Mouse (Mus musculus) liver, embryonic 14.5 days (tissue): ENCODE measurements at regions not wholly inside any gene's neighbourhood (a gene's known extent, or its start where the extent isn't known, plus 50 kb on each side); places are given as distances from the start of the nearest gene placed in this dataset.

Experiments used
- ATAC-seq: fragments of 200-750 bp; cut with Nextera tagmentation; 2 replicates; pipeline ENCODE4 v1.8.0; 2017; ENCODE audit warnings: moderate number of reproducible peaks, mild to moderate bottlenecking, moderate library complexity; ENCODE audit not compliant: insufficient read depth
- DNase-seq, 3 experiments: peaks; one replicate each; pipeline ENCODE4 v3.0.0-alpha.2; 2012 to 2013; ENCODE audit warnings: low read depth in 3 of 3, low spot score in 3 of 3
- H3K27ac ChIP-seq: fragments of 300-500 bp; sonication (generic); 2 replicates; pipeline ENCODE4 v1.5.1; 2014; ENCODE audit warnings: moderate library complexity, mild to moderate bottlenecking, control low read depth, inconsistent platforms
- H3K27me3 ChIP-seq: fragments of 300-500 bp; sonication (generic); 2 replicates; pipeline ENCODE4 v1.6.1; 2014; ENCODE audit warnings: mild to moderate bottlenecking, low read length, moderate library complexity; ENCODE audit not compliant: control insufficient read depth, insufficient read depth
- H3K36me3 ChIP-seq: fragments of 300-500 bp; sonication (generic); replicated peaks from 2 replicates; pipeline ENCODE4 v1.6.1; 2014; ENCODE audit warnings: low read depth; ENCODE audit not compliant: control insufficient read depth, insufficient read depth
- H3K4me1 ChIP-seq, 2 experiments: fragments of 200-500 bp in 1 of 2; fragments of 300-500 bp in 1 of 2; sonication (generic) in 1 of 2; replicated peaks; 2 replicates each; pipeline ENCODE4 v1.6.1; 2012 to 2014; ENCODE audit warnings: antibody characterized with exemption in 1 of 2, inconsistent platforms in 1 of 2, low read length in 1 of 2; ENCODE audit not compliant: control insufficient read depth in 2 of 2, insufficient read depth in 2 of 2
- H3K4me2 ChIP-seq: fragments of 300-500 bp; sonication (generic); 2 replicates; pipeline ENCODE4 v1.6.1; 2014; ENCODE audit warnings: low read depth, mild to moderate bottlenecking, control low read depth, moderate library complexity
- H3K4me3 ChIP-seq, 2 experiments: fragments of 200-500 bp in 1 of 2; fragments of 300-500 bp in 1 of 2; sonication (generic) in 1 of 2; 2 replicates each; pipeline ENCODE4 v1.5.1; 2012 to 2014; ENCODE audit warnings: low read depth in 2 of 2, low read length in 2 of 2, mild to moderate bottlenecking in 2 of 2, control low read depth in 1 of 2, inconsistent platforms in 1 of 2, moderate library complexity in 1 of 2; ENCODE audit not compliant: insufficient read depth in 1 of 2
- H3K9ac ChIP-seq: fragments of 300-500 bp; sonication (generic); replicated peaks from 2 replicates; pipeline ENCODE4 v1.6.1; 2014; ENCODE audit warnings: mild to moderate bottlenecking, control low read depth, moderate library complexity
- H3K9me3 ChIP-seq: fragments of 300-500 bp; sonication (generic); 2 replicates; pipeline ENCODE4 v1.6.1; 2016; ENCODE audit warnings: low read length, mixed read lengths; ENCODE audit not compliant: control insufficient read depth
- CTCF ChIP-seq: IDR thresholded peaks from 2 replicates; pipeline ENCODE4 v1.5.1; 2016; ENCODE audit warnings: antibody characterized with exemption, low read depth, control low read depth
- EP300 ChIP-seq: IDR thresholded peaks from 2 replicates; pipeline ENCODE4 v1.6.1; 2016; ENCODE audit warnings: antibody characterized with exemption, low read depth
- WGBS: fragments of 180-500 bp; shearing (Covaris S2); extraction: QIAGEN DNeasy Blood & Tissue Kit; methylation state at CpG from one replicate; pipeline ENCODE4 v1.1.7; 2014; ENCODE audit not compliant: insufficient replicate concordance; 5-methylcytosine and 5-hydroxymethylcytosine counted together

DNA sequence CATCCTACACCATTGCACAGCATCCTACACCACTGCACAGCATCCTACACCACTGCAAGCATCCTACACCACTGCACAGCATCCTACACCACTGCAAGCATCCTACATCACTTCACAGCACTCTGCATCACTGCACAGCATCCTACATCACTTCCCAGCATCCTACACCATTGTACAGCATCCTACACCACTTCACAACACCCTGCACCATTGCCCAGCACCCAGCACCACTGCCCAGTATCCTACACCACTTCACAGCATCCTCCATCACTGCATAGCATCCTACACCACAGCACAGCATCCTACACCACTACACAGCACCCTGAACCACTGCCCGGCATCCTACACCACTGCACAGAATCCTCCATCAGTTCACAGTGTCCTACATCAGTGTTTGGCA is 92.8 kb downstream of the Spata18 start:
- no peak overlapping the region for H3K27ac ChIP-seq
- H3K4me3 ChIP-seq: no peak overlapping the region
- TF ChIP-seq CTCF: no peak
- ATAC-seq: no peak
- WGBS: 52% methylated on average over 1 of the region's 1 CpGs
- no peaks in the 10 kb centered on the region for H3K9me3 ChIP-seq
- H3K36me3 ChIP-seq: no peaks in the 10 kb centered on the region
- no peak for DNase-seq
- H3K4me2 ChIP-seq: no peak overlapping the region
- H3K27me3 ChIP-seq: no peaks in the 10 kb centered on the region
- no peak overlapping the region for H3K9ac ChIP-seq
- H3K4me1 ChIP-seq: no peaks in the 10 kb centered on the region

DNA sequence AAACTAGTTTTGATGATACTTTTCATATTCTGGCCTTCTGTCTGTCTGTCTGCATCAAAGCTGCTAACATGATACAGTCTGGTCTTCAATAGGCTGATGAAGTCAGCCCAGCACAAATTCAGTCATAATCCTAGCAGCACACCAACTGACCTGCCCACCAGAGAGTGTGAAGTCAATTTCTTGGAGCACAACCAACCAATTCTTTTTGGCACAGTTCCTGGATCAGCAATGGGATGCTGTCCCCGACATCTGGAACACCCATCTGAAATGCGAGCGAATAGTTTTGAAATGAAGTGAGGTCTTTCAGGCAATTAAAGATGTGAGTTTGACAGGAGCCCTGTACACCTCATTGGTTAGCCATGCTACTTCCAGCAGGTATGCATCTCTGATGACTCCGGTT is 98.6 kb downstream of the Spata18 start:
- H3K4me1 ChIP-seq: no peaks in the 10 kb centered on the region
- ATAC-seq: no peak
- DNase-seq: no peak
- H3K9me3 ChIP-seq: no peaks in the 10 kb centered on the region
- no peak for TF ChIP-seq EP300
- TF ChIP-seq CTCF: no peak
- H3K4me2 ChIP-seq: no peak overlapping the region
- no peaks in the 10 kb centered on the region for H3K36me3 ChIP-seq
- no peaks in the 10 kb centered on the region for H3K27me3 ChIP-seq
- WGBS: 72% methylated on average over 4 of the region's 4 CpGs
- no peak overlapping the region for H3K4me3 ChIP-seq
- H3K9ac ChIP-seq: no peak overlapping the region
- no peak overlapping the region for H3K27ac ChIP-seq

DNA sequence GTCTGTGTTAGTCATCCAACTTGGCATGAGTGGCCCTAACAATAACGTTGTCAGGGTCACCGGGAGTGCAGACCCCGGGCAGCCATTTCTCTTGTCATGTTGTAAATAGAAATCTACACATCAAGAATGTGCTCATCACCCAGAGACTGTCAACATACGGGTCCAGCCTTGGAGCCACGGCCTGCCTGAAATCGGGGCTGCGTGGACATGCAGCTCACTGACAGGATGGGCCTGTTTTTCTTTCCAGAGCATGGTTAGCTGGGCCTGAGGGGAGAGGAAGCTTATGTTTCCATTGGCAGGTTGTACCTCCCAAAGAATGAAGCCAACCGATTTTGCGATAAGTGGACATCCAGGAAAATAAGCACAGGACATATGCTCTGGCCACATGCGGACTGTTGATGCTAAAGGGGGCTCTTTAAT is 101.1 kb downstream of the Spata18 start:
- no peak overlapping the region for H3K4me3 ChIP-seq
- H3K27ac ChIP-seq: no peak overlapping the region
- DNase-seq (no peak), ATAC-seq (no peak)
- H3K36me3 ChIP-seq: no peaks in the 10 kb centered on the region
- TF ChIP-seq CTCF (no peak), EP300 (no peak)
- no peaks in the 10 kb centered on the region for H3K9me3 ChIP-seq
- H3K9ac ChIP-seq: no peak overlapping the region
- H3K4me2 ChIP-seq: no peak overlapping the region
- no peaks in the 10 kb centered on the region for H3K4me1 ChIP-seq
- no peaks in the 10 kb centered on the region for H3K27me3 ChIP-seq
- WGBS: 73% methylated on average over 10 of the region's 10 CpGs

DNA sequence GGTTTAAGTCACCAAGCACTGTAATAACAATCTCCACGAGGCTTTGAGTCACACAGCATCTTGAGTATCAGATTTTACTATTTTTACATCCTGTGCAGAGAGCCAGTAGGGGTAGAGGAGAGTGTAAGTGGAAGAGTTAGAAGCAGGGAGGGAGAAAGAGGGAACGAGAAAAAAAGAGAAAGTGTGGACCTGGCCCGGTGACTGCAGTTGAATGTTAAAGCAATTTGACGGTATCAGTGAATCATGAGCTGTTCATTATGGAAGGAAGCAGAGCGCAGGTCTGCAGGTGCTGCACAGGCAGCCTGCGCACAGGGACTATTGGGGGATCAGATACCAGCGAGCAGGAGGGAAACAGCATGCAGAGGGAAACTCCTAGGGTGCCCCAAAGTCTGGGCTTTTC is 102.6 kb downstream of the Spata18 start:
- no peak overlapping the region for H3K4me3 ChIP-seq

DNA sequence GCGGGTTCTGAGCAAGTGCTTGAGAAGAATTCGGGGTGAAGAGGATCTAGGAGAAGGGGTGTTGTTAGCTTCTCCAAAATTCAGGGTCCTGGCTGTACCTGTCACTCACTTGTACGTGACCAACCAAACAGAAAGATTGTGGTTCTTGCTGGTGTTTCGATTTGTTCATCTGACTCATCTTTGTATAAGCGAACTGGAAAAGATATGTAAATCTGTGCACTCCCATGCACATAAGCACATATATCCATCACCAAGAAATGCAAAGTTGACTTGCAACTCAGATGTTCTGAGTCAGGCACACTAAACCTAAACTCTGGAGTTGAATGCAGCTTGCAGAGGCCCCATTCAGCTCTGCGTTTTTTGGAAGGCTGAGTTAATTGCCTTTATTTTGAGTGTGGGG is 107.4 kb downstream of the Spata18 start:
- Histone ChIP-seq H3K4me2 (no peak overlapping the region), H3K9me3 (no peaks in the 10 kb centered on the region), H3K9ac (no peak overlapping the region), H3K4me3 (no peak overlapping the region), H3K36me3 (no peaks in the 10 kb centered on the region), H3K27me3 (no peaks in the 10 kb centered on the region), H3K27ac (no peak overlapping the region), H3K4me1 (no peaks in the 10 kb centered on the region)
- WGBS: 60% methylated on average over 6 of the region's 6 CpGs
- DNase-seq (no peak), ATAC-seq (no peak)
- TF ChIP-seq EP300 (no peak), CTCF (no peak)

More for the DNA sequence above, 102.6 kb downstream of the Spata18 start:
- H3K36me3 ChIP-seq: no peaks in the 10 kb centered on the region
- no peak for TF ChIP-seq CTCF
- no peak for TF ChIP-seq EP300
- DNase-seq (no peak), ATAC-seq (no peak)
- no peak overlapping the region for H3K4me2 ChIP-seq
- no peaks in the 10 kb centered on the region for H3K9me3 ChIP-seq
- H3K4me1 ChIP-seq: no peaks in the 10 kb centered on the region
- WGBS: 63% methylated on average over 7 of the region's 7 CpGs
- no peak overlapping the region for H3K27ac ChIP-seq
- no peaks in the 10 kb centered on the region for H3K27me3 ChIP-seq
- no peak overlapping the region for H3K9ac ChIP-seq
